Mouse (Mus musculus) common myeloid progenitor, adult 5-6 weeks (primary cell): ENCODE data around the gene Pdzd2. TPM values are rescaled to one million over a fixed set of nuclear protein-coding genes. Genes with fewer than 3 reads are reported as not detected.

Source experiments
- ATAC-seq: replicated peaks from 2 replicates; pipeline ENCODE4 v1.8.0; 2016; ENCODE audit warnings: low read depth, mild to moderate bottlenecking, moderate TSS enrichment, inconsistent platforms; ENCODE audit not compliant: poor library complexity, severe bottlenecking
- total RNA-seq: library from RNA; stranded (forward); fragments of 200-1000, 187-1606 nt; gene quantifications from 2 replicates; pipeline ENCODE4 v1.2.3, GENCODE M21; 2017

Pdzd2 gene
- total RNA-seq, 1 experiment from 2014 or later, result 0.82 TPM

DNA sequence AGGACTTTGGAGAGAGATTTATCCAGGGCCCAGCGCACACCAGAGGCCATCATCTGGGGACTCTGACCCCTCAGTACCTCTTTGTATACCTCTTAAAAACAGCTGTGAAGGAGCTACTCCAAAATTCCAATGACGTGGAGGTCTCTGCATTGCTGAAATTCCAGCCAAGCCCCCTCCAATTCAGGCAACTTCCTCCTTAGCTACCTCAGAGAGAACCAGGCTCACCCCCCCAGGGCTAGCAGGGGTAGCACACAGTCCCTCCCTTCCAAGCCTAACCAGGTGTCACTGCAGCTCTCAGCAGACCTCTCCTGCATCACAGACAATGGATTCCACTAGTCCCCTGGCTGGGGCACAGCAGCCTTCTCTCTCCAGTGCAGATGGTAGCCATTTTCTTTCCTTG, 4.5 kb downstream of the Pdzd2 start:
- ATAC-seq, result no peak

DNA sequence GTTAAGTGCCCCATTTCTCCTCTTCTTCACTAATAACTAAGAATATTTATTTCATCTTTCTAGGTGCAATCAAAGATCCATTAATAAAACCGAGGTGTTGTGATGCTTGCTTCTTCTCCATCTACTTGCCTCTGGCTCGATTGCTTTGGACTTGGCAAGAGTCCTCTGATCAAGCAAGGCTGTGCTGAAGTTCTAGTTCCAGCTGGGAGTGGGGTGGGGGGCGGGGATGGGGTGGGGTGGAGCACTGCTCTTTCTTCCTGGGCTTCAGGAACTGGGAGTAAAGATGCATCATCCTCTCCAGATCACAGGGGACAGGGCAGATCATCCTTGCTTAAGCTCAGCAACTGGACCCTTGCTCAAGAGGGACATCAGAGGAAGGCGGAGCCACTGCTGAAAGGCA, 5.5 kb downstream of the Pdzd2 start:
- no peak for ATAC-seq

DNA sequence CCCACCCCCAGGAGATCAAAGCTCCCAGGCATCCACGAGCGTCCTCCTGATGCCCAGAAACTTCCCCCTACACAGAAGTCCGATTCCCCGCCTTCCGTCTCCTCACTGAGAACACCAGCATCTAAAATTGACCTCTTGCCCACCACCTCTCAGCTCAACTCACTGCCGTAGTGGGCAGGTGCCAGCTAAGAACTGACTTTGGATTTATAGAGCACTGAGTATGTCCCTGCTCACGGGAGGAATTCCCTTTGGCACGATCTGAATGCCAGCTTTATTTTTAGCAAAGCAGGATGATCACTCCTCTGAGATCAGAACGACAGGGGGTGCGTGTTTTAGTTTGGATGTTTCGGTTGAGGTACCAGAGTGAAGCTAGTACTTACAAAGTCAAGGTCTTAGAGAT, 7.1 kb downstream of the Pdzd2 start:
- ATAC-seq, result no peak

DNA sequence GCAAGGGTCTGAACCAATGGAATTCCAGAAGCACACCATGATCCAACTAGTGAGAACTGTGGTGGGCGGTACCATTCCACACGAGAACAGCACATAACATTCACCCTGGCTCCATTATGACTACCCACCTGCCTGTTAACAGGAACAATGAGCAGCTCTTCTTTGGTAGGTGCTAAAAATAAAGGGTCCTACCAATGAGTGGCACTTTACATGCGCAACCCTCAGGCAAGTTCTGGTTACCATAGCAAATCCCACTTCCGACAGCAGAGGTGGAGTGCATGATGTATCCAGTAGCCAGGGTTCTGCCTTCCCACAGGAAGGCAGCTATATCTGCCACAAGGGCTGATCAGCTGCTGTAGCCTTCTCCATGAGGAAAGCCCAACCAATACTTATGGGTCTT, 11.3 kb downstream of the Pdzd2 start:
- no peak for ATAC-seq

DNA sequence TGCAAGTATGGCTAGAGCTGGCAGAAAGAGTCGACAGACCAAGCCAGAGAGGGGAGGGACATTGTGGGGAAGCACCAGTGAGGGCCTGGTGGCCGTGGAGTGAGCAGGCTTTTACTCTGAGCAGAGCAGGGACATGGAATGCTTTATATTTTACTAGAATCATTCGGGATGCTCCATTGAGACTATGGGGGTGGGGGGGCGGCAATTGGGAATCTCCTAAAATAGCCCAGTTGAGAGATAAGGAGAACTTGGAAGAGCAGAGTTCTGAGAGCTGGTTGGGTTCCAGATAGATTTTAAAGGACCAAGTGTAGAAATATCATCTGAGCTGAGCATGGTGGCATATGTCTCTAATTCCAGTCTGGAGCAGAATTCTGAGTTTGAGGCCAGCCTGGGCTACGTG, 14.5 kb downstream of the Pdzd2 start:
- ATAC-seq, result no peak

DNA sequence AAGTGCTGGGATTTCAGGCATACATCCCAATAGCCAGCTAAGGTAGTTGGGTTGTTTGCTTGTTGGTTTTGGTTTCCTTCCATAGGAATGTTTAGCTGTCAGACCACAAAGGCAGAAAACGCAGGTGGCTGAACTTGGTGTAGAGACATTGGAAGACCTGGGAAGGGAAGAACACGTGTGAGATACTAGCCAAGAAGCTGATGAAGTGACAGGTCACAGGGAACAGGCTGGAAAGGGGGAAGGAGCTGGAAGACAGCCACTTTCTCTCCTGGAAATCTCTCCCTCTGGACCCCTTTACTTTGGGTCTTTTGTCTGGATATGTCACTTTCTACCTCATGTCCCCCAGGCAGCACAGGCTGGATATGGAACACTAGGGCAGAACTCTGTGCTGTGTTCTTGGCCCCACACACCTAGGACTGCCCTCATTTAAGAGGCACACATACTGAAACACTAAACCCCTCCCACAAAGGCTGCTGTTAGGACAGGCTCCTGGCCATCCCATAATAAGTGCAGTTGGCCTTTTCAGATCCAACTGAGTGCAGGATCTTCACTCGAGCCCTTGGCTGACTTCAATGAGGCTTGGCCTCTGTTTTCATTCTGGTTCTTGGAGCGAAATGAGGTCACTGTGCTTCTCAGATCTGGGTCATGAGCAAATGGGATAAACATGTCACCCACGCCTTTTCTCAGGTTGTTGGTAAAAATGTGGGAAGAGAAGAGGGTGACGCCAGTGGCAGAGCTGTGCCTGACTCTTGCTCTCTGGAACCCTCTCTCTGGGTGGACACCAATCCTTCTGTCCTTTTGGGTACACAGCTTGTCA, 17.8 kb downstream of the Pdzd2 start:
- ATAC-seq, result no peak

DNA sequence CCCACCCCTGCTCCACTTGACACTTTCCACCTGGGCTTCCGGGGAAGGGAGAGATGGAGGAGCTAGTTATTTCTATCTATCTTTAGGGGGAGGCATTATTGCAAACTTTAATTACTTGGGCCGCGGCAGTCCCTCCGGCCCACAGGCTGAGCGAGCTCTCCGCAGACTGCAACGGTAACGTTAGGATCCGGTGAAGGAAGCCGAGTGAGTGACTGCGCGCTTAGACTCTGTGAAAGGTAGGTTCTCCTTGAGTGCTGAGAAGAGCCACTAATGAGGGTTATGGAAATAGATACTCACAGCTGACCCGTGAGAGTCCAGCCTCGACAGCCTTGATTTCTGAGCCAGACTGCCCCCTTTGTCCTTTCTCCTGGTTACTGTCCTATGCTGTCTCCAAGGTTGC, 20.9 kb downstream of the Pdzd2 start:
- no peak for ATAC-seq

DNA sequence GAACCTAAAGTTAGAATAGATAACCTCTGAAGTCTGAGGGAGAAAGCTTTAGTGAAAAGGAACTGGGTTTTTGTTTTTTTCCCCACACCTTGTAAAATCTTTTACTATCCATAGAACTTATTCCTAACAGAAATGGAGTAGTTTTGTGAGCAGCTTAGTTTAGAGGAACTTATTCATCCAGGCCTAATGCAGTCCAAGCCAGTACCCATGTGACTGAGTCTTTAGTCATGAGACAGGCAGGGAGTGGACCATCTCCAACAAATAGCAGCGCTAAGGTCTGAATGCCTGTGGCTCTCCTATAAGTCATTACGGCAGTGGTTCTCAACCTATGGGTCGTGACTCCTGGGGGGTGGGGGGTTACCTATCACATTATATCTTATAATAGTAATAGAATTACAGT, 22.3 kb downstream of the Pdzd2 start:
- no peak for ATAC-seq

DNA sequence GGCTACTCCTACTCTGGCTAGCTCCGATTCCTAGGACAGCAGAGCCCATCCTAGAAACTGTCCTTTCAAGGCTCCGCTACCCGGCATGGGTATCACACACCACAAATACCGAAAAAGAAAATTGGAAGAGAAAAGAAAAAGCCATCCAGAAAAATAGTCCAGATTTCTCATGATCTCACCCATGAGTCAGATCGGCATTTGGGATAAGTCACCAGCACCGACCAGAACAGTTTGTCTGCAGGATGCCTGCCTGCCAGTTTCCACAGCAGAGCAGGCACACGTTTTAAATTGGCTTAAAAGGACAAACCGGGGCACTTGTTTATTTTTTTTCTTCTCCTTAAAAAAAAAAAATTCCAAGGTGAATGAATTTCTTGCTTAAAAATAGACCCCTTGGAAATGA, 22.8 kb downstream of the Pdzd2 start:
- ATAC-seq, result no peak

DNA sequence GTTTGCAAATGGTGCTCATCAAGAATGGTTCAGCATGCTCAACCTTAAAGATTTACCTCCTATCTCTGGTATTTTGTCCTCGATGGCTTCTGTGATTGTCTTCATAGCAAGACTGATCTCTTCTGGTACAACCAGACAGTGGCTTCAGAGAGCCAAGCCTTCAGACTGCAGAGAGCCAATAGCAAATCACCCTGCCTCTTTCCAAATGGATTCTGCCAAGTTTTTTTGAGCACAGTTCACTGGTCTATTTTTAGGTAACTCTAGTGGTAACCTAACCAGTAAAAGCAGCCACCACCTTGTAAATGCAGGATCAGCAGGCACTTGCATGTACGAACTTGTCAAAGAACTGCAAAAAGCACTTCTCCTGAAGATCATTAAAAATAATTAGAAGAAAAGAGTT, 25.4 kb downstream of the Pdzd2 start:
- ATAC-seq, result no peak

DNA sequence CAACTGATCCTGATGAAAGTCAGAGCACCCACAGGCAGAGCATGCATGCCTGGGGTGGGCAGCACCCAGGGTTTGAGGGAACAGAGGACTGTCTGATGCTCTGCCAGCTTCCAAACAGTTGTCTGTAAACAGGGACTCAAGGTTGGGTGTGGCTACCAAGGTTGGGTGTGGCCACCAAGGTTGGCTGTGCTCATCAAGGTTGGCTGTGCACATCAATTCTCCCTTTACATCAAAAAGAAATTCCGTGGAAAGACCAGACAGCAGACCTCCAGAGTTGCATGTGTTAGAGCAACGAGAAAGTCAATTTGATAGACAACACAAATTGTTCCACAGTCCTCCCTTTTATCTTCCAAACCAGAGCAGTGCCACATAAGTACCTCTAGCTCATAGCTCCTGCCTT, 26.5 kb downstream of the Pdzd2 start:
- no peak for ATAC-seq

DNA sequence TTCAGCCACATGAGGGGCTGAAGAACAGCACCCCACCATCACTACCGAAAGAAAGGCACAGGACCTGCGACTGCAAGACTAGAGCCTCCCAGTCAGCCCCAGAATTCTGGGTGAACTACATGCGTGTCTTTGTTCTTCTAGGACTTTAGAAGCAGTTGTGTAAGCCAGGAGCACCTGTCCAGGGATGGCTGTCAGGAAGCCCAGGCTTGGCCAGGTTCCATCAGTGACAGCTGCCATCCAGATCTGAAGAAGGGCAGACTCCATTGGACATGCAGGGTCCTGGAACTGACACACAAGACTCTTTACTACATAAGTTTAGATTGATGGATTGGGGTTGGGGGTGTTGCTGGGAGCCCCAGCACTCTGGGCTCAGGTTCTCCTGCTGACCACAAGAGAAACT, 29.7 kb downstream of the Pdzd2 start:
- no peak for ATAC-seq

DNA sequence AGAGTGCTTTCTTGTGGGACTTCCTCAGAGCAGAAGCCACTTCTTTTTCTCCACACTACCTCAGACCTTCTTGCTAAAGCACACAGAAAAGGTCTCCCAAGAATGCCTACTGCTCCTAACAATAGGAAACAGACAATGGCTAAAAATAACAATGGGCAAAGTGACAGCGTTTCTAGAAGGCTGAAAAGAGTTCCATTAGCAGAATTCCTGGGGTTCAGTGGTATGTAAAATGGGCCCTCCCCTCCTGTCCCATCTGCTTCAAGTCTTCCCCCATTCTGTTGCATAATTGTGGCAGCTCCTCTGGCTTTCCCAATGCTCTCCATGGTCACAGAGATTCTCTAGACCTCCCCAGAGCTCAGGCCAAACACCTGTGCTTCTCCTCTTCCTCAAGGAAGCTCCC, 31.4 kb downstream of the Pdzd2 start:
- no peak for ATAC-seq

DNA sequence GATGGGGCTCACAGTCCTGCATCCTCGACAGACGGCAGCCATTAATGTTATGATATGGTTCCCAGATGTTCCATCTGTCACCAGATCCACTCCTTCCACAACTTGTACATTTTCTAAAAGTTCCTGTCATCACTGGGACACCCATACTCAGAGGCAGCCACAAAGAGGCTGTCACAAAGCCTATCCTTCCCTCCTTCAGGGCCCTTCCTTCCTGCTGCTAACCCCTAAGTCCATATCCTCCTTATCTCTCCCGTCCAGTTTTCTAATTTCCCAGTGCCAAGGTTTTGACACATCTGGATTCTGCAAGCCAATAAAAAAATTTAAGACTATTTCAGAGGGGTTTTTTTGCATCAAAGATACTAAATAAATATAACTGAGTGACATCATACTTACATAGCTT, 32.8 kb downstream of the Pdzd2 start:
- ATAC-seq, result peak; percentile 94

DNA sequence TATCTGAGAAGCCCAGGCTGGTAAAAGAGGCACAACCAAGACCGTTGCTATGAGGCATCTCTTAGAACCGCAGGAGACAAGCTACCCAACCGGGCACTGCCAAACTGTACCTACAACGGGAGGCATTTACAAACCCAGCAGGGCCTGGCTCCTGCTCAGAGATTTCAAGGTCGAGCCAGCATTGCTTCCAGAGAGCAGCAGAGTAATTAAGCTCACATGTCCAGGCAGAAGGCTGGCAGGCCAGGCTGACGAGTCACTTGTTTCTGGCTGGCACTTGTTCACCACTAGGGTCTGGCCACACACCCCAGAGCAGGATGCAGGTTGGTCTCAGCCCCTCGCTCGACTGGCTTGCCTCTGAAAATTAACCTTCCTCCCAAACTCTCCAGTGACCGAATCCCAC, 39.4 kb downstream of the Pdzd2 start:
- ATAC-seq, result no peak

DNA sequence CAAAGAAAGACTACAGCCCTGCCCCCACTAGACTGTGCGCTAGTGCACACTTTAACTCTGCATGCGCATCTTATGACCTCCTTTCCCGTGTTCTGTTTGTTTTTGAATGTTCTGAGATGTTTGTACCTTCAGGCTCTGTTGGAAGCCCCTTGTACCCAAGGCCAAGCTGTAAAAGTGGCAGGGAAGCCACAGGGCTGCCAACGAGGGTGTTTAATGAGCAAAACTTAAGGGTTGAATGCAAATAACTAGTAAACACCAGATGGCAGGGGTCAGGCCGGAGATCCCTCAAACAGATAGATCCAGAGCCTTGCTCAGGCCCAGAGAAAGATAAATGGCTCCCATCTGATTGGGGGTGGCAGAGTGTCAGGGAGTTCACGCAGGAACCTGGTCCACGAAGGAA, 42.0 kb downstream of the Pdzd2 start:
- no peak for ATAC-seq

DNA sequence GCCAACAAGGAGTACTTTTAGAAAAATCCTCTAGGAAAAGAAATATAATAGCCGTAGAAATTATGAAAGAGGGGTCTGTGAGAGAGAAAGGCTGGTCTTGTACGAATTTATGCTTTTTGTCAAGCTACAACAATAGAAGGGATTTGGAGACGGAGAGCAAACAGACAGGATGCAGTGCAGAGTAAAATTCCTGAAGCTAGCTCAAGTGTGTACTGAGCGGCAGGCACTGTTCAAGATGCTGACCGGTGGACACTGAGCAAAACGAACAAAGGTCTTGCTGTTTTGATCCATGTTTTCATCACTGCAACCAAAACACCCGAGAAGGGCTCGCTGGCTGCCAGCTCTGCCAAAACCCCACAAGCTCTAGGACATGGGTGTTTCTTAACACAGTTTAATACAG, 42.8 kb downstream of the Pdzd2 start:
- no peak for ATAC-seq

DNA sequence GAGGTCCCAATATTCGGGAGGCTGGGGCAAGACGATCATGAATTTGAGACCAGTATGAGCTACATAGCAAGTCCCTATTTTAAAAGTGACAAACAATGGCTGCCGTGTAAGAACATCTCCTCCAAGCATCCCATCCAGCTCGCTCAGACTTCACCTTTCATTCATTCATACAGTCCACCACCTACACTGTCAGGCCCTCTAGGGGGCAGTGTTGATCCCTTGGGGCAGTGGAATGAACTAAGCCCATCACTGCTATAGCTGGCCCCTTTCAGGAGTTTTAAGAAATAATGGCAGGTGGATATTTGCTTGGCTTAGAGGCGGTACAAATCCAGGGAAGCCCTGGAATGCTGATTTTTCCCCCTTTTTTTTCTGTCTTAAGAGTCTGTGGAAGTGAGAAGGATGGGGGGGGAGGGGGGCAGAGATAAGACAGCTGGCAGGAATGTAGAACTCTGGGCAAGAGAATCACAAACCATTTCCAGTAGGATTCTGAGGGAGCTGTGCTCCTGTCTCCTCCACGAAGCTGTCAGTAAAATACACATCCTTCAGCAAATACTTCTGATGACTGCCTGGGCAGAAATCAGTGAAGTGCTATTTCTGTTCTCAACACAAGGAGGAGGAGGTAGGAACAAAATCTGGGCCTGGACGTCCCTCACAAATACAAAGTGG, 49.9 kb downstream of the Pdzd2 start:
- ATAC-seq, result no peak

DNA sequence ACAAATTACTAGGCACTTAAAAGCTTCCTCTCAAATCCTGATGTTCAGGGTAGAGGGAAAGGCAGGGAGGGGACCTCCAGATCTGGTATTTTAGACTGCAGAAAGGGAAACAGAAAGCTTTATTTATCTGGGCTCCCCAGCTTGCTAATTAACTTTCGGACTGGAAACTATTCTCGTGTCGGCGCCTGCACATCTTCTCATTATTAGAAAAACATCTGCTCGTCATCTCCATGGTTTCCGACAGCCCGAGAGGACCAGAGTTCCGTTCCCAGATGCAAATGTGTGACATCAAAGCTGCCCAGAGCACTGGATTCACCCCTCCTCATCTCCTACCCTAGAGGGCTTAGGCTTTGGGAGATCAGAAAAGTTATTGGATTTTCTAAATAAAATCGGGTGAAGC, 57.2 kb downstream of the Pdzd2 start:
- ATAC-seq, result no peak

DNA sequence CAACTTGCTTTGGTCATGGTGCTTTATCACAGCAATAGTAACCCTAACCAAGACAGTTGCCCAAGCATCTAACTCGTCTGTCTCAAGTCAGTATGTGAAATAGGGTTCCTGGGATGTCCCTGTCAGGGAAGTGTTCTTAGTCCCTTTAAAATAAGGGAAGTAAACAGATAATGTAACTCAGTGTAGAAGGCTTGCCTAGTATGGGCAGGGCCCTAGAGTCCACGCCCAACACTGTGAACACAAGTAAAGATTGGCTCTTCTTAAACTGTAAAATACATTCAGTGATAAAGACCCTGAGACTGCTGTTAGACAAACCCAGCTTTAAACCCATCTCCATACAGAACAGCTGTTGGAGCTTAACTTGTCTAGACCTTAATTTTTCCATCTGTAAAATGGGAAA, 57.8 kb downstream of the Pdzd2 start:
- ATAC-seq, result no peak

DNA sequence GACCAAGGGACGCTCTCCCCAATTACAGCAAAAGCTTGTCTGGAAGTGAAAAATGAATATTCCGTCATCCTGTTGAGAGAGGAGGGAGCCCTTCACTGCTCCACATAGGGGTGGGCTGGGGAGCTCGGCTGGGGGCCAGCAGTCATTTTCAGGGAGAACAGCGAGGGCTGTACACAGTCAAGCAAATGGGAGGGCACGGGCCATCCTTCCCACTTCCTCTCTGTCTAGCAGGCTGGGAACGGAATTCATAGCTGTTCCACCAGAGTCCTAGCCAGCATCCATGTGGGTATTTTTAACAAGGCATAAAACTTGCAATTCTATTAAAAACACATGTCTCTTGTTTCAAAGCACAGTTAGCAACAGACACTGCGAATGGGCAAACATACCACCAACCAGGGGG, 59.0 kb downstream of the Pdzd2 start:
- no peak for ATAC-seq

DNA sequence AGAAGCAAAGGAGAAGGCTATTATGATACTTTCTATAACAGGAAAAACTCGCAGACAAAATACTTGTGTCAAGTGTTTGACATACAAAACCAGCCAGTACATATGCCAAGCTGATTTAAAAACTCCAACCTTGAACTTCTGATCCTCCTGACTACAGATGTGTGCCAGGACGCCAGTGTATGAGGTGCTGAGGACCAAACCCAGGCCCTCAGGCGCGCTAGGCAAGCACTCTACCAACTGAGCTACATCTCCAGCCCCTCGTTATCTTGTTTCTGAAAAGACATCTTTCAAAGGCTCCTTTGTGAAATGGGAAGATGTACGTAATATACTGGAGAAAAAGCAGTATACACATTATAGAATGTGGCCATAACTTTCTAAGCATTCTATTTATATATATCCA, 59.7 kb downstream of the Pdzd2 start:
- no peak for ATAC-seq
